Mouse (Mus musculus) thymus, postnatal 25 days (tissue): ENCODE data around the gene Gm5431.

Source experiments
- DNase-seq: peaks from one replicate; pipeline ENCODE4 v3.0.0; 2022

Gm5431 gene

GRCm38 (mm10) chr11:48838181-48838797, 63.7 kb downstream of the Gm5431 start:
- no peak for DNase-seq
